Mouse (Mus musculus): ENCODE results near the gene Gprc5b. TPM values are rescaled to one million over a fixed set of nuclear protein-coding genes. Genes with fewer than 3 reads are reported as not detected.
A peak's percentile ranks its signal among the peaks of the same experiment; 100 is the strongest.

Gene Gprc5b
- polyA plus RNA-seq, 1 experiment from 2014 or later, result 7.9 TPM

DNA sequence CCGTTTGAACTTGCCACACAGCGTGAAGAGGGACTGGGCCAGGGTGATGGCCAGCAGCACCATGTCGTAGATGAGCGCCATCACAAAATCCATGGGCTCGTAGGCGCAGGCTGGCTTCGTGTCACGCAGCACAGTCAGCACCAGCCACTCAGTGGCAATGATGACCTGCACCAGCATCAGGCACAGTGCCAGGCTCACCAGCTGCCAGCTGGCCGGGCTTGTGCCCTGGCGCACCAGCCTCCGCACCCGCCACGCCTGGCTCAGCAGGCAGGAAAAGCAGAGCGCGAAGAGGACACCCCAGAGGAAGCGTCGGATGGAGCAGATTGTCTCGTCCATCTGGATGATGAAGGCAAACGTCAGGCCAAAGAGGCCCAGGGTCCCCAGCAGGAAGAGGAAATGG lies 11.1 kb downstream of the Gprc5b start:
- H3K4me2 ChIP-seq, result no peak overlapping the region
- no peaks in the 10 kb centered on the region for H3K27me3 ChIP-seq
- ATAC-seq (ENCODE audit: low FRiP score), result peak; percentile 62
- H3K4me1 ChIP-seq (replicated peaks), result peaks cover 57% of the 10 kb centered on the region
- H3K36me3 ChIP-seq, result peaks cover 15% of the 10 kb centered on the region
- 70% methylated on average over 19 of the region's 19 CpGs for WGBS
- peak overlapping the region; percentile 52; the same call in 1 of the 2 replicates for H3K27ac ChIP-seq
- no peaks in the 10 kb centered on the region for H3K9me3 ChIP-seq
- H3K9ac ChIP-seq, result no peak overlapping the region
- H3K4me3 ChIP-seq, result no peak overlapping the region

- Histone ChIP-seq H3K4me2 (no peak overlapping the region), H3K9me3 (no peaks in the 10 kb centered on the region), H3K9ac (no peak overlapping the region), H3K4me1 (replicated peaks) (peaks cover 64% of the 10 kb centered on the region), H3K36me3 (peaks cover 15% of the 10 kb centered on the region), H3K27me3 (no peaks in the 10 kb centered on the region), H3K4me3 (no peak overlapping the region), H3K27ac (no peak overlapping the region)
- 84% methylated on average over 4 of the region's 4 CpGs for WGBS
- ATAC-seq (ENCODE audit: low FRiP score), result no peak
Measured at GRCm38 (mm10) chr7:118982586-118982985, 12.4 kb downstream of the Gprc5b start.

GRCm38 (mm10) chr7:118981831-118982230 lies 13.2 kb downstream of the Gprc5b start:
- Histone ChIP-seq H3K4me3 (no peak overlapping the region), H3K27ac (no peak overlapping the region), H3K9me3 (no peaks in the 10 kb centered on the region), H3K4me1 (replicated peaks) (peaks cover 65% of the 10 kb centered on the region), H3K4me2 (no peak overlapping the region), H3K27me3 (no peaks in the 10 kb centered on the region), H3K9ac (no peak overlapping the region), H3K36me3 (peaks cover 15% of the 10 kb centered on the region)
- no peak for ATAC-seq (ENCODE audit: low FRiP score)
- 94% methylated on average over 5 of the region's 5 CpGs for WGBS

DNA sequence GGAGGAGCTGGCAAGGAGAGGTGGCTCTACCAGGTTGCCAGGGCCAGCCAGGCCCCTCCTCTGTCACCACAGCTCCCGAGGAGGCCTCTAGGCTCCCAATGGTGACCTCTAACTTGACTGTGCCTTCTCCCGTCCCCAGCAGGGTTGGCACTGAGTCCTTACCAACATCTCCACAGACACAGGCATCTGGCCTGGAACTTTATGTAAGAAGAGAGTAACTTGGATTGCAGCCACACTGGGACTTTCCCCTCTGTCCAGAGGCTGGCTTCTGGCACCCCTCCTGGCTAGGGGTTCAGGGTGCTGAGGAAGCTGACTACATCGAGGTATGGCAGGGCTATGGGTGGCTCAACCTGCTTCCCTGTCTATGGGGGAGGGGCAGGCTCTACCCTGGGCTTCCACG lies 13.7 kb downstream of the Gprc5b start:
- 71% methylated on average over 4 of the region's 4 CpGs for WGBS
- Histone ChIP-seq H3K36me3 (peaks cover 15% of the 10 kb centered on the region), H3K27ac (no peak overlapping the region), H3K9ac (no peak overlapping the region), H3K27me3 (no peaks in the 10 kb centered on the region), H3K4me1 (replicated peaks) (peaks cover 65% of the 10 kb centered on the region), H3K4me3 (no peak overlapping the region), H3K4me2 (no peak overlapping the region), H3K9me3 (no peaks in the 10 kb centered on the region)
- no peak for ATAC-seq (ENCODE audit: low FRiP score)

GRCm38 (mm10) chr7:118979708-118980107 lies 15.3 kb downstream of the Gprc5b start:
- H3K27me3 ChIP-seq, result no peaks in the 10 kb centered on the region
- H3K9ac ChIP-seq, result no peak overlapping the region
- ATAC-seq (ENCODE audit: low FRiP score), result no peak
- H3K36me3 ChIP-seq, result peaks cover 15% of the 10 kb centered on the region
- peaks cover 70% of the 10 kb centered on the region for H3K4me1 ChIP-seq (replicated peaks)
- H3K9me3 ChIP-seq, result no peaks in the 10 kb centered on the region
- H3K4me3 ChIP-seq, result no peak overlapping the region
- no peak overlapping the region for H3K4me2 ChIP-seq
- 83% methylated on average over 9 of the region's 9 CpGs for WGBS
- no peak overlapping the region for H3K27ac ChIP-seq

GRCm38 (mm10) chr7:118979121-118979520 lies 15.9 kb downstream of the Gprc5b start:
- H3K27ac ChIP-seq, result no peak overlapping the region
- H3K36me3 ChIP-seq, result peaks cover 19% of the 10 kb centered on the region
- no peaks in the 10 kb centered on the region for H3K27me3 ChIP-seq
- H3K9me3 ChIP-seq, result no peaks in the 10 kb centered on the region
- no peak overlapping the region for H3K9ac ChIP-seq
- no peak for ATAC-seq (ENCODE audit: low FRiP score)
- WGBS, result 86% methylated on average over 7 of the region's 7 CpGs
- no peak overlapping the region for H3K4me2 ChIP-seq
- H3K4me3 ChIP-seq, result no peak overlapping the region
- peaks cover 66% of the 10 kb centered on the region for H3K4me1 ChIP-seq (replicated peaks)

DNA sequence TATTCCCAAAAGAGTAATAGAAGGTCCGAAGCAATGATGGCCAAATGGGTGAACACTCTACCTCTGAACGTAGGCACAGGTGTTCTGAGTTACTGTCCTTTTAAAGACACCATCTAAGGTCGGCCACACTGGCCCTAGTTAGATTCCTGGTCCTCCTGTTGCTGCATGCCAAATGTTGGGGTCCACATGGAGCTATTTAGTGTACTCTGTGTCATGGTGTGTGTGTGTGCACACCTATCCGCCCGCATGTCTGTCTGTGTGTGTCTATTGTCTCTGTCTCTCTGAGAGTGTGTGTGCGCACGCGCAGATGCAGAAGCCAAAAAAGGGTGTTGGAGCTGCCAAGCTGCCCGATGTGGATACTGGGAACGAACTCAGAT lies 17.9 kb downstream of the Gprc5b start:
- no peaks in the 10 kb centered on the region for H3K27me3 ChIP-seq
- H3K36me3 ChIP-seq, result peaks cover 9% of the 10 kb centered on the region
- no peak for ATAC-seq (ENCODE audit: low FRiP score)
- WGBS, result 71% methylated on average over 10 of the region's 10 CpGs
- H3K9ac ChIP-seq, result no peak overlapping the region
- peak overlapping the region; percentile 45; the same call in 1 of the 2 replicates for H3K4me2 ChIP-seq
- H3K9me3 ChIP-seq, result no peaks in the 10 kb centered on the region
- H3K4me1 ChIP-seq (replicated peaks), result peaks cover 70% of the 10 kb centered on the region
- H3K27ac ChIP-seq, result peak overlapping the region; percentile 74
- no peak overlapping the region for H3K4me3 ChIP-seq

DNA sequence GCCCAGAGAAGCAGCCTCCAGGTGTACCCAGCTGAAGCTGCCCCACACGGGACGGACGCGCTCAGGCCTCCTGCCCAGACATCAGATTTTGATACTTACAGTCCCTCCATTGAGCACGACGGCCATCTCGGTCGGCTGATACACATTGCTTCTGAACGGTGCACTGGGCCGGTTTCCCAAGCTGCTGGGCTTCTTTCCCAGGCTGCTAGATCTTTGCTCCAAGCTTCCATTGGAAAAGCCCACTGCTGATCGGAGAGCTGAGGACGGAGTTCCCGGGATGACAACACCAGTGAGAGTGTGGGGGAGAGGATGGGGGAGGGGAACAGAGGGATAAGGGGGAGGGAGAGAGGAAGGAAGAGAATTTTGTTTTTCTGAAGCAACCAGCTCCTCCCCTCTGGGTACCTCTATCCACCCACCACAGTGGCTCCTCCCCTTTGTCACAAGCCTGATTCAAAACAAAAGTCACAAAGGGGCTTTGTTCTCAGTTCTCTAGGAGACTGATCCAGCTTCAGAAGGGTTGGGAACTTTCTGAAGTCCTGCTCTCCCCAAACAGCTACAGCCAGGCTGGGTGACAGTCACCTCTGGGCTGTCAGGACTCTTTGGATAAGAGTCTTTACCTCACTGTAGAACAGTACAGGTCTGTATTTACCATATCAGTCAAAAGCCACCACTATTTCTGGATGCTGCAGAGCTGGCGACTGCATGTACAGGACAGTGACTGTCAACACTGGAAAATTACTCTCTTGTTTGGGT lies 18.4 kb downstream of the Gprc5b start:
- Histone ChIP-seq H3K36me3 (peaks cover 10% of the 10 kb centered on the region), H3K9me3 (no peaks in the 10 kb centered on the region), H3K4me1 (replicated peaks) (peaks cover 71% of the 10 kb centered on the region), H3K4me3 (peak overlapping the region; percentile 28), H3K27ac (peak overlapping the region; percentile 74), H3K9ac (peak overlapping the region; percentile 59), H3K4me2 (peak overlapping the region; percentile 45), H3K27me3 (no peaks in the 10 kb centered on the region)
- ATAC-seq (ENCODE audit: low FRiP score), result peak; percentile 62
- WGBS, result 30% methylated on average over 14 of the region's 14 CpGs

- Histone ChIP-seq H3K4me3 (peak overlapping the region; percentile 28; the same call in 1 of the 2 replicates), H3K36me3 (peaks cover 15% of the 10 kb centered on the region), H3K9me3 (no peaks in the 10 kb centered on the region), H3K27me3 (no peaks in the 10 kb centered on the region), H3K4me1 (replicated peaks) (peaks cover 67% of the 10 kb centered on the region), H3K9ac (peak overlapping the region; percentile 59), H3K27ac (peak overlapping the region; percentile 74), H3K4me2 (peak overlapping the region; percentile 45)
- no peak for ATAC-seq (ENCODE audit: low FRiP score)
- 84% methylated on average over 3 of the region's 3 CpGs for WGBS
Measured at GRCm38 (mm10) chr7:118975837-118976236, 19.2 kb downstream of the Gprc5b start.

DNA sequence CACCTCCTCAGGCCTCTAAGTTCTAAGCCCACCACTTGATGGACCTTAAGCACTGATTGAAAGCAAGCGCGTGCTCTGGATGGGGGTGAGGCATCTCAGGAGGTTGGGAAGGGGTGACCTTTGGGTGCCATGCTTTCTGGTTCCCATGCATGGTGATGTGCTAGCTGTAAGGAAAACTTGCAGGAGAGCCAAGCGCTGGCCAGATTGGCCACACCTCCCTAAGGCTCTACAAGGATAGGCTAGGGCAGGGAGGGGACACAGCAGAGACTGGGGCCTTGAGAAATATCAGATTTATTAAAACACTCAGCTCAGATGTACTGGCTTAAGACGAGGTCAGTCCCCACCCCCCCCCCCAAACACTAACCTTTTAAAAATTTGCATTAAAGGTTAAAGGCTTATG lies 21.6 kb downstream of the Gprc5b start:
- Histone ChIP-seq H3K27me3 (no peaks in the 10 kb centered on the region), H3K9me3 (no peaks in the 10 kb centered on the region), H3K36me3 (peaks cover 15% of the 10 kb centered on the region), H3K4me1 (replicated peaks) (peaks cover 55% of the 10 kb centered on the region), H3K9ac (no peak overlapping the region), H3K27ac (peak overlapping the region; percentile 66), H3K4me2 (no peak overlapping the region), H3K4me3 (no peak overlapping the region)
- WGBS, result 80% methylated on average over 4 of the region's 4 CpGs
- no peak for ATAC-seq (ENCODE audit: low FRiP score)

GRCm38 (mm10) chr7:118972306-118972705 lies 22.7 kb downstream of the Gprc5b start:
- no peaks in the 10 kb centered on the region for H3K27me3 ChIP-seq
- H3K27ac ChIP-seq, result peak overlapping the region; percentile 66; the same call in 1 of the 2 replicates
- peaks cover 15% of the 10 kb centered on the region for H3K36me3 ChIP-seq
- no peak overlapping the region for H3K9ac ChIP-seq
- ATAC-seq (ENCODE audit: low FRiP score), result peak; percentile 51; the same call in 1 of the 2 replicates
- 25% methylated on average over 5 of the region's 5 CpGs for WGBS
- H3K4me1 ChIP-seq (replicated peaks), result peaks cover 45% of the 10 kb centered on the region
- H3K4me2 ChIP-seq, result no peak overlapping the region
- H3K9me3 ChIP-seq, result no peaks in the 10 kb centered on the region
- no peak overlapping the region for H3K4me3 ChIP-seq

DNA sequence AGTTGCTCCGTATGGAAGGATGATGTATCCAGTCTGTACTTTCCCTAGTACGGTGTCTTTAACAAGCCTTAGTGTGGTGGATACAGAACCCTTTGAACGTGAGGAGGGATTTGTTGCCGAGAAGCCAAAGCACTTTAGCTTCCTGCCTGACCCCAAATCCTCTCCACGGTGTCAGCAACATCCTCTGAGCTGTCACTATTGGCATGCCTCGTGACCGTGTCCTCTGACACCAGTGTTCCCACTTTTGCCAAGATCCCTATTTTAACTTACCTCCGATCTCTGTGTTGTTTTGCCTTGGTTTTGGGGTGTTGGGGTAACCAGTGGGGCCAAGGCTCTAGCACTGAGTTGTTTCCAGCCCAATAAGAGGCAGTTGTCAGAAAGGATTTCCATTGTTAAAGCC lies 23.5 kb downstream of the Gprc5b start:
- Histone ChIP-seq H3K9ac (no peak overlapping the region), H3K9me3 (no peaks in the 10 kb centered on the region), H3K27ac (no peak overlapping the region), H3K36me3 (peaks cover 15% of the 10 kb centered on the region), H3K27me3 (no peaks in the 10 kb centered on the region), H3K4me2 (no peak overlapping the region), H3K4me1 (replicated peaks) (peaks cover 36% of the 10 kb centered on the region), H3K4me3 (no peak overlapping the region)
- WGBS, result 84% methylated on average over 8 of the region's 8 CpGs
- no peak for ATAC-seq (ENCODE audit: low FRiP score)

DNA sequence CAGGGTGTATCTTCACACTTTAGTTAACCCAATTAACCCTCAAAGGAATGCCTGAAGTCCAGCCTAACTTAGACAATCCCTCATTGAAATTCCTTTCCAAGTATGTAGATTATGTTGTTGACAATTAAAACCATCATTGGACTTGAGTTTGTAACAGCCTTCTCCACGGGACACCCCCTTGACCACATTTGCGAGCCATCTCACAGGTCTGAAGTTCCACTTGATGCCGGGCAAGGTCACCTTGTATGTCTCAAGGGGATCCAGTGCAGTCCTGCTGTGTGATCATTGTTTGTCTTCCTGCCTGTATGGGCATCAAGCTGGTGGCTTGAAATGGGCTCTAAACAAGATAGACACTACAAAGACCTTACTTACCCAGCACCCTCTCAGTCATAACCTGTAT lies 26.1 kb downstream of the Gprc5b start:
- peaks cover 25% of the 10 kb centered on the region for H3K4me1 ChIP-seq (replicated peaks)
- no peak overlapping the region for H3K9ac ChIP-seq
- no peaks in the 10 kb centered on the region for H3K27me3 ChIP-seq
- 91% methylated on average over 3 of the region's 3 CpGs for WGBS
- H3K36me3 ChIP-seq, result peaks cover 6% of the 10 kb centered on the region
- no peak overlapping the region for H3K4me2 ChIP-seq
- ATAC-seq (ENCODE audit: low FRiP score), result no peak
- no peak overlapping the region for H3K27ac ChIP-seq
- H3K9me3 ChIP-seq, result no peaks in the 10 kb centered on the region
- H3K4me3 ChIP-seq, result no peak overlapping the region

All from hindbrain, embryonic 13.5 days (tissue).